Mouse (Mus musculus): ENCODE data around the gene Svbp.

DNA sequence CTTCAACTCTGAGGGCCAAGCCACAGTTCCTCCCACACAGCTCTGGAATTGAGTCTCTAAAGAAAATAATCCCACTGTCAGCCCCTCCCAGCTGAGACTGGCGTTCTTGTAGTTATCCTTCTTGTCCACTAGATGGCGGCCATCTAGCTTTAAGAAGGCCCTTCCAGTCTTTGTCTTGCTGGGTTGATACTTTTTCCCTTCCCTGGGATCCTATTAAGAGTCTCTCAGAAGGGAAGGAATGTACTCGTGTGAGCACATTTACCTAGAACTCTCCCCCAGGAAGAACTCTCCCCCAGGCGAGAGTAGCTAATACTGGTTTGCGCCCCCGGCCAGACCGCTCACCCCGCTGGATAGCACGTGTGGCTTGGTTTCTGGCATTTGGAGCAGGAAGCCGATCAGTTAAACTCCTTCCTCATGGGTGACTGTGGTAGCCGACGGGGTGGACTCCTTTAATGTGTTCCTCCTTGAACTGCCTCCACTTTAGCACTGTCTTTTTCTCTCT lies 44.1 kb downstream of the Svbp start:
- TF ChIP-seq CTCF (IDR thresholded peaks at IDR 0.05; ENCODE audit: low read depth, low read length), result peak; percentile 54; the same call in 1 of the 2 replicates
- TF ChIP-seq POLR2A (IDR thresholded peaks at IDR 0.05; ENCODE audit: extremely low read depth, insufficient read depth, low read length), result no peak

Measured in liver, adult 2 months (tissue).